Mouse (Mus musculus): ENCODE results near the gene Il25.

GRCm38 (mm10) chr14:54913343-54913742 lies 19.2 kb upstream of the Il25 start:
- TF ChIP-seq CTCF (IDR thresholded peaks at IDR 0.05; ENCODE audit: control insufficient read depth, insufficient read depth, low read length) (no peak), POLR2A (IDR thresholded peaks at IDR 0.05; ENCODE audit: borderline replicate concordance, control insufficient read depth, low read depth, low read length) (no peak)
